Mouse (Mus musculus) liver, adult 2 months (tissue): ENCODE data around the gene Plgrkt.

Experiments used
- CTCF ChIP-seq: fragments of 200-500 bp; IDR thresholded peaks from 2 replicates; pipeline ENCODE4 v1.5.1; 2011; ENCODE audit warnings: low read depth, low read length, control low read depth
- POLR2A ChIP-seq: fragments of 200-500 bp; IDR thresholded peaks from 2 replicates; pipeline ENCODE4 v1.6.1; 2011; ENCODE audit warnings: low read length, control low read depth; ENCODE audit not compliant: insufficient read depth; ENCODE audit errors: extremely low read depth

- TF ChIP-seq CTCF (no peak), POLR2A (no peak)
Observed at GRCm38 (mm10) chr19:29393333-29393732, 26.1 kb upstream of the Plgrkt start.
